ENCODE assay signal across 27 mouse cellular contexts in genomic region chr2:180816440-180817065, GRCm38 (mm10). TPM values are rescaled to one million over a fixed set of nuclear protein-coding genes. Genes with fewer than 3 reads are reported as not detected.
DNase-seq lines count a peak whose midpoint lies in the region; ATAC-seq lines count a peak whose summit lies in the region.
"Had no signal": no experiment of that assay in that cellular context is flagged by ENCODE, and none has a peak within 500 bp of the region (broad histone marks: within the 10 kb centered on the region; RNA-seq: fewer than 3 reads in every experiment).

No protein-coding gene starts in this region.

- H3K4me2 ChIP-seq in midbrain, embryonic 15.5 days: no peak overlapping the region
- H3K4me2 ChIP-seq: heart, embryonic 12.5 days; kidney, embryonic 15.5 days had no signal

- no peak overlapping the region for H3K4me3 ChIP-seq in midbrain, embryonic 15.5 days
- H3K4me3 ChIP-seq: erythroblast, embryonic 14.5 days; heart, embryonic 12.5 days; kidney, embryonic 15.5 days had no signal

- peak; percentile 55 for DNase-seq in cerebellum, adult 11 months
- no peak for DNase-seq in cerebellum, adult 8-10 months
- DNase-seq in layer of hippocampus, adult 9-11 months: peak; percentile 34
- DNase-seq in layer of hippocampus, postnatal 10 days (ENCODE audit: low spot score in 2 of 2): no peak
- DNase-seq in cerebellum, adult 9-11 months: peak; percentile 76
- DNase-seq in adrenal gland, postnatal 4 days (ENCODE audit: low spot score in 2 of 2): no peak
- DNase-seq in urinary bladder, adult 18-20 months (ENCODE audit: low spot score in 2 of 2): no peak
- DNase-seq: lung, postnatal 10 days; right cerebral cortex, postnatal 14 days; thymus, postnatal 14 days had no signal

- ATAC-seq in midbrain, embryonic 15.5 days (replicated peaks): no peak
- ATAC-seq: CD4-positive, CD25-positive, alpha-beta regulatory T cell, adult 4 months; forebrain, embryonic 16.5 days; intestine, embryonic 16.5 days had no signal

- peak overlapping the region; percentile 56; the same call in 1 of the 2 replicates for H3K27ac ChIP-seq in midbrain, embryonic 15.5 days
- H3K27ac ChIP-seq: kidney, embryonic 15.5 days had no signal

- H3K9ac ChIP-seq in midbrain, embryonic 15.5 days: no peak overlapping the region
- H3K9ac ChIP-seq: heart, embryonic 12.5 days; kidney, embryonic 15.5 days had no signal

- H3K9me3 ChIP-seq in midbrain, embryonic 15.5 days: no peaks in the 10 kb centered on the region
- H3K9me3 ChIP-seq: G1E; heart, embryonic 12.5 days; kidney, embryonic 15.5 days had no signal

- no peaks in the 10 kb centered on the region for H3K36me3 ChIP-seq in midbrain, embryonic 15.5 days (replicated peaks)
- H3K36me3 ChIP-seq: G1E; heart, embryonic 12.5 days; kidney, embryonic 15.5 days had no signal

- H3K27me3 ChIP-seq in midbrain, embryonic 15.5 days (replicated peaks): no peaks in the 10 kb centered on the region
- H3K27me3 ChIP-seq: kidney, embryonic 15.5 days had no signal

- H3K4me1 ChIP-seq in midbrain, embryonic 15.5 days: peaks cover 6% of the 10 kb centered on the region; the same call in 1 of the 2 replicates
- H3K4me1 ChIP-seq: heart, embryonic 12.5 days; kidney, embryonic 15.5 days had no signal

- 62% methylated on average over 6 of the region's 6 CpGs for WGBS in midbrain, embryonic 15.5 days

RNA-seq across cellular contexts. Expression of gene Bhlhe23, which starts 39.9 kb away (rescaled TPM):
- under 1 TPM in 1 of 2 experiments, not detected in 1; 0.14 TPM for total RNA-seq in layer of hippocampus, postnatal 10 days (2021)
- polyA plus RNA-seq in midbrain, embryonic 15.5 days (2015; fragmentation: Nextera tagmentation; extraction: Ambion mirVana): 14.9 and 16.5 TPM in 2 replicates
- total RNA-seq in adrenal gland, postnatal 4 days (2021): not detected
- total RNA-seq: gastrocnemius, adult 18-20 months; heart, postnatal 25 days; left cerebral cortex, adult 8-10 months; megakaryocyte-erythroid progenitor cell, adult 5-6 weeks had no signal
- polyA plus RNA-seq: CD4-positive, CD25-positive, alpha-beta regulatory T cell, adult 4 months; erythroblast, embryonic 14.5 days; G1E; gonadal fat pad, adult 2 months; heart, embryonic 12.5 days; intestine, embryonic 16.5 days; kidney, embryonic 15.5 days; large intestine, adult 2 months; limb, embryonic 14.5 days; liver, embryonic 16.5 days; stomach, embryonic 16.5 days had no signal

Comparison
In these comparisons a context has a peak if more than half of its experiments do, and no peak if none do; other contexts are left out.
1. DNase-seq: peak in cerebellum, adult 11 months (single experiment), layer of hippocampus, adult 9-11 months (single experiment) and cerebellum, adult 9-11 months (single experiment); none in cerebellum, adult 8-10 months (single experiment), layer of hippocampus, postnatal 10 days (0 of 2), adrenal gland, postnatal 4 days (0 of 2) and urinary bladder, adult 18-20 months (0 of 2).